Mouse (Mus musculus) liver, embryonic 13.5 days (tissue): Measurements from ENCODE around the gene C1ql3. TPM values are rescaled to one million over a fixed set of nuclear protein-coding genes. Genes with fewer than 3 reads are reported as not detected.

ENCODE experiments used
- polyA plus RNA-seq: library from polyadenylated mRNA; unstranded; fragments of >200 nt; fragmentation: Nextera tagmentation; extraction: Ambion mirVana; gene quantifications from 2 replicates; pipeline ENCODE4 v1.2.1, GENCODE M21; 2015

Gene C1ql3
- polyA plus RNA-seq, 1 experiment from 2014 or later = 0.12 TPM

Other genes starting within 250 kb of the C1ql3 start
- gene Pter, start 87.8 kb downstream of the C1ql3 start, polyA plus RNA-seq = 33.5 and 41.4 TPM in 2 replicates